Mouse (Mus musculus): ENCODE results near the gene Diaph3.

DNA sequence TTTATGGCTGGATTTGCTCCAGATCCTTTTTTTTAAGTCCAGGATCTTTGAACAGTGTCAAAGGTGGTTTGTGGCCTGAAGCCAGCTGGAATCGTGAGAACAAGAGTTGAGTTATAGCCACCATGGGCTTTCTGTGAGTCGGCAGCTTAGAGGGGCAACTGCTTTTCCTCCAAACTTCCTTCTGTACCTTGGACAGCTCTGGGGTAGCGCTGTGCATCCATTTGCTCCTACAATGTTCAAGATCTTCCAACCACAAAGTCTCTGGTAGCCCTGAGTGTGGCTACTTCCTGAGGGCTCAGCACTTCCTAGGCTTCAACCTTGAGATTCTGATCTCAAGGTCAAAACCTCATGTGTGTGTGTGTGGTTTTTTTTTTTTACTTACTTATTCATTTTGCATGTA lies 437.0 kb downstream of the Diaph3 start:
- TF ChIP-seq GATA1 (IDR thresholded peaks at IDR 0.05; ENCODE audit: low read length) = no peak
- TF ChIP-seq TAL1 (IDR thresholded peaks at IDR 0.05; ENCODE audit: low read length) = no peak

Measured in erythroblast, embryonic 14.5 days (primary cell).